Mouse (Mus musculus) embryonic fibroblast, embryonic 13.5 days (primary cell): Measurements from ENCODE around the gene Rab6a.

Source experiments
- CTCF ChIP-seq: IDR thresholded peaks from 2 replicates; pipeline ENCODE4 v1.5.1; 2011; ENCODE audit warnings: mild to moderate bottlenecking, control low read depth, low read length, moderate library complexity, borderline replicate concordance; ENCODE audit not compliant: insufficient read depth
- POLR2A ChIP-seq: IDR thresholded peaks from 2 replicates; pipeline ENCODE4 v1.6.1; 2011; ENCODE audit warnings: low read depth, mild to moderate bottlenecking, control low read depth, low read length, moderate library complexity

- TF ChIP-seq CTCF (no peak), POLR2A (no peak)
Measured at GRCm38 (mm10) chr7:100678052-100678451, 70.8 kb downstream of the Rab6a start.
